Mouse (Mus musculus) NIH3T3 (cell line): ENCODE results near the gene Cdc42bpa.
"Not testable (repeated sequence)": the region's sequence is repeated elsewhere in the genome, so short reads cannot be mapped to it uniquely, and the experiment has no call there.

Experiments
- DNase-seq: peaks from one replicate; pipeline ENCODE4 v3.0.0-alpha.2; 2012; ENCODE audit warnings: low read depth

Cdc42bpa gene

DNA sequence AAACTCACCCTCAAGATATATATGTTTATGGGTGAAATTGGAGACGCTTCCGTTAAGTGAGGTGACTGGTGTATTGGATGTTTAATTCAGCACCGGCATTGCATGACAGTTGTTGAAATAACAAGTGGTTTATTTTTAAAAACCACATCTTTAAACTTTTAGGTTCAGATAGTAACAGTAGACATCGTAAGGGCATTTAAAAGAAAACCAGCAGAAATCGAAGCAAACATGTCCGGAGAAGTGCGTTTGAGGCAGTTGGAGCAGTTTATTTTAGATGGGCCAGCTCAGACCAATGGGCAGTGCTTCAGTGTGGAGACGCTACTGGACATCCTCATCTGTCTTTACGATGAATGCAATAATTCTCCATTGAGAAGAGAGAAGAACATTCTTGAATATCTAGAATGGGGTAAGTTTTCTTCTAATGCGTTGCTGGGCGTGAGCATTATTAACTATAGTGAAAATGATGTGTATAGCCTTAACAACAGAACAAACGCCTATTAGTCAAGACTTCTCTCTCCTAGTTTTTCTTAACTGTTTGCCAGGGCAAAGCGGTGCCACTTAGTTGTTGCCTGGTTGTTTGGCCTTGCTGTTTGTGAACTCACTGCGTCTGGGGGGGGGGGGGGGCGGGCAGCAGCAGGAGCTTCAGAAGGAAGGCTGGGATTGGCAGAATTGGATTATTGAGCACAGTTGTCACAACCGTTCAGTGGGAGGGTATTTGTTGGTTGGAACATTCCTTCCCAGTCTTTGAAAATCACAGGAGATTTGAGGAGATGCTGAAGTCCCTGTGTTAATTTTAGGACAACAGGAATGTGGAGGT is 818 bp downstream of the Cdc42bpa start:
- peak; percentile 42 for DNase-seq

GRCm38 (mm10) chr1:179961777-179962176 is 1.5 kb downstream of the Cdc42bpa start:
- DNase-seq: no peak

GRCm38 (mm10) chr1:179969776-179970428 is 9.6 kb downstream of the Cdc42bpa start:
- DNase-seq: peak; percentile 82

DNA sequence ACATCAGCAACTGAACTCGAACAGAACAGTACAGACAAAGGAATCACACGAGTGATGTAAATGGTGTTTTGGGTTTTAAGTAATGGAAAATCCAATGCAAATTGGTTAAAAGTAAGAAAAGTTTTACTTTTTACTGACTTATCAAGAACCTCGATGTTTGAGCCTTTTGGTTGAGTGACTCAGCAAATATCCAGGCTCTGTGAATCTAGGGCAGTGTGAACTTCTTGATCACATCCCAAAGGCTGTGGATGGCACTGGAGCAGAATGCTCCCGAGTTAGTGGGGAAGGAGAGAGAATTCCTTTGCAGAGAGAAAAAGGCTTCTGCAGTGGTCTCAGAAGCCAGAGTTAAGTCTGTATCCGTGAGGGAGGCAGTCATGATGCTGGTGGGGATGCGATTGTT is 14.7 kb downstream of the Cdc42bpa start:
- peak; percentile 40 for DNase-seq

- no peak for DNase-seq
Observed at GRCm38 (mm10) chr1:179975645-179976275, 15.5 kb downstream of the Cdc42bpa start.

GRCm38 (mm10) chr1:179977437-179977836 is 17.2 kb downstream of the Cdc42bpa start:
- DNase-seq: no peak

GRCm38 (mm10) chr1:179978742-179979141 is 18.5 kb downstream of the Cdc42bpa start:
- DNase-seq: no peak

- no peak for DNase-seq
Observed at GRCm38 (mm10) chr1:179981680-179982079, 21.4 kb downstream of the Cdc42bpa start.

DNA sequence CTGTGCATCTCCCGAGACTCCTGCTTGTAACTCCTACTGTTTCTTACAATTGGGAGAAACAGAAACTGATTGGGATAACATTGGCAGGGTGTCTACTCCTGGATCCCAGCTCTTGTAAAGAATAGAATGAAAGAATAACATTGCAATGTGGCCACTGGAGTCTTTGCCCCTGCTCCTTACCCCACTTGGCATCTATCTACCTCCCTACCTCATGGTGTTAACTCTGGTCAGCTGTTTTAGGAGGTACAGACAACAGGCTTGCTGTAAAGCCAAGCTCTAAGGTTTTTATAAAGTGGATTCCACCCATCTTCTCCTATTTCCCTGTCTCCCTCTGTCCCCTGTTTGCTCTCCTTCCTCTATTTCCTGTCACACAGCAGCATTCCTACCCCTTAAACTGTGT is 21.9 kb downstream of the Cdc42bpa start:
- DNase-seq: no peak

GRCm38 (mm10) chr1:179982933-179983332 is 22.7 kb downstream of the Cdc42bpa start:
- DNase-seq: no peak

GRCm38 (mm10) chr1:179984171-179984570 is 23.9 kb downstream of the Cdc42bpa start:
- no peak for DNase-seq

DNA sequence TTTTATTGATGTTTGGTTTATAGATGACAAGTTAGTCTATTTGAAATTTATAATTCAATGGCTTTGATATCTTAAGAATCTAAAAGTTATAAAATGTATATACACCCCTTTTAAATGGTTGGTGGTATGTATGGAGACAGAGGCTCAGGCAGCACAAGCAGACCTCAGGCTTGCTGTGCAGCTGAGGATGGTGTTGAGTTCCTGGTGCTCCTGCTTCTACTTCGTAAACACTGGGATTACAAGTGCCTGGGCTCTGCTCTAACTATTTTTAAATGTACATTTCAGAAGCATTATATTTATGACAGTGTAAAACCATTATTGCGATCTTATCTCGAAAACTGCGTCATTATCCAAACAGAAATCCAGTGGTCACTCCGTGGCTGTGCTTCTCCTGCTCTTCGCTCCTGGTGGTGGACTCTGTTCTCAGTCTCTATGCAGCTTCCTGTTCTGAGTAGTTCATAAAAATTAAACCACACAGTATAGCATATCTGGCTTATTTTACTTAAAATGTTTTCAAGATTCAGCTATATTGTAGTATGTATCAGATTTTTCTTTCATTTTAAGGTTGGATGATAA is 31.5 kb downstream of the Cdc42bpa start:
- no peak for DNase-seq

DNA sequence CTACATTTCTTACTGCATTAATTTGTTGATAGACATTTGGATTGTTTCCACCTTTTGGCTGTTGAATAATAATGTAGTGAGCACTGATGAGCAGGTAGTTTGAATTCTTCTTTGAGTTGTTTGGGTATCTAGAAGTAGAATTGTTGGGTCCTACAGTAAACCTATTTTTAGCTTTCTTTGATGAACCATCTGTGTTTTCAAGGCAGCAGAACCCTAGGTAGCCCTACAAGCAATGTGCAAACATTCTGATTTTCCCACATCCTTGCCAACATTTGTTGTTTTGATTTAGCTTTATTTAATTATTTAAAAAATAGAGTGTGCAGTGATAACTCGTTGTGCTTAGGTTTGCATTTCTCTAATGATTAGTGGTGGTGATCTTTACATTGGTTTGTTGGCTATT is 32.0 kb downstream of the Cdc42bpa start:
- no peak for DNase-seq

DNA sequence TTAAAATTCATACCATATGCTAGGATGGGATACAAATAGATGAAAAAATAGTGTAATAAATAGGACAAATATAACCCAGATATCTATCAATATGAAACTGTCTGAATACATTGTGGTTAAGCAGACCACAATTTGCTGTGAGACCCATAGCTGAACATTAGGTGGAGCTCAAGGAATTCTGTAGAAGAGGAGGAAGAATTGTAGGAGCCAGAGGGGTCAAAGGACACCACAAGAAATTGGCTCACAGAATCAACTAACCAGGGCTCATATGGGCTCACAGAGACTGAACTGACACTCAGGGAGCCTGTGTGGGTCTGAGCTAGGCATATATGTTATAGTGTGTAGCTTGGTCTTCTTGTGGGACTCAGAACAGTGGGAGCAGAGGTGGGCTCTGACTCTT is 47.8 kb downstream of the Cdc42bpa start:
- DNase-seq: no peak

DNA sequence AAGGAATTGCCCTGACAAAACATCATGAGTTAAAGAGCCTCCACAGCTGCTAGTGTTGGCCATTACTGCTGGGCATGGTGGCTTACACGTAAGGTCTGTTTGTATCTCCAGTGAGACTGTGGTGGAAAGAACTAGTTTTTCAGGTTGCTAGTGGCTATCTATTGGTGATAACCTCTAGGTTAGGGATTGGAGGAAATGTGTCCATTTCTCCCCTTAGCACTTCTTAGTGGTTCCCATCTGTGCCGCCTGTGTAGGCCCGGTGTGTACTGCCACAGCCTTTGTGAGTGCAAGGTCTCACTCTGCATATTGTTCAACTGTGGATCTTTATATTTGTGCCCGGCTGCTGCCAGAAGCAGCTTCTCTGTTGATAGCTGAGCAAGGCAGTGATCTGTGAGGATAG is 53.2 kb downstream of the Cdc42bpa start:
- no peak for DNase-seq

- no peak for DNase-seq
Observed at GRCm38 (mm10) chr1:180018218-180018617, 57.9 kb downstream of the Cdc42bpa start.

DNA sequence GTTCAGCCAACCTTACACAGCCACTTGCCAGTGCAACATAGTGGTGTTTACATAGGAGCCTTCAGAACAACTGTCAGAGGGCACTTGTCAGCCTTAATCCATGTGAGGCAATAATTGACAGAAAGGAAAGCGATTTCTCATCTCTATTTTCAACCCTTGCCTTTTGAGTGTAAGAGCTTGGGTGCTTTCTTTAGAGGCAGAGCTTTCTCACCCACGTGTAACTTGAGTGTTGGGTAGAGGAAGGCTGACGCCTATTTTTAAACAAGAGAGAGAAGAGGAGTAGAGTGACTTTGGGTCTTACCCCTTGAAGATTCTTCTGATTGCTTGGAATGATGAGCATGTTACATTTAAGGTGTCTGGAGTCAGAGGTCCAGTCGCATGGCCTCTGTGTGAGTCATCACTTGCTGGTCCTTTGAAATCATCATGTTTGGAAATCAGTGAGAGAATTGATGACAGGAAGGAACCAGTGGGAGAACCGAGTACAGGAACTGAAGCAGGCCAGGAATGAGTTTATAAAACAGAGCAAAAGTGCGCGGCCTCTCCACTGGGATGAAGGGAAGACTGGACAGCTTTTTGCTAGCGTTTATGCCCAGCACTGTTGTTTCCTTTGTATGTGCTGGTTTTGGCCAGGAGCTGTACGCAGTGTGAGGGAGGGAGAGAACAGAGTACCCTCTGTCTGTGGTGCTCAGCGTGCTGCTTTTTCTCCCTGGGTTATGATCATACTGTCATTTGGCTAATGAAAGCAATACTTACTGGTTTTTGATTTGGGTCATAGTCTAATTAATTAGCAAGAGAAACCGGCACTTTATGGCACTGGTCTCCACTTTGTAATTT is 61.4 kb downstream of the Cdc42bpa start:
- peak; percentile 29 for DNase-seq

GRCm38 (mm10) chr1:180023512-180023911 is 63.2 kb downstream of the Cdc42bpa start:
- no peak for DNase-seq

DNA sequence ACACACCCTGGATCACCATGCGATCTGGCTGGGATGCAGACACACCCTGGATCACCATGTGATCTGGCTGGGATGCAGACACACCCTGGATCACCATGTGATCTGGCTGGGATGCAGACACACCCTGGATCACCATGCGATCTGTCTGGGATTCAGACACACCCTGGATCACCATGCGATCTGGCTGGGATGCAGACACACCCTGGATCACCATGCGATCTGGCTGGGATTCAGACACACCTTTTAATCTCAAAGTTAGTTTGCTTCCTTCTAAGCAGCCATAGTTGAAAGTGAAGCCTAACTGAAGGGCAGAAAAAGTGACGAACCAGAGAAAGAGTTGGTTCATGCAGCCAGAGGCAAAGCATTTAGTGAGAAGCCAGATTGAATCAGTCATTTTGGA is 69.6 kb downstream of the Cdc42bpa start:
- not testable (repeated sequence) for DNase-seq

GRCm38 (mm10) chr1:180030631-180031365 is 70.5 kb downstream of the Cdc42bpa start:
- DNase-seq: no peak
